Mouse (Mus musculus) CD4-positive helper T cell, adult 2 months (primary cell): ENCODE results near the gene Prkd3.

Source experiments
- DNase-seq: peaks from one replicate; pipeline ENCODE4 v3.0.0-alpha.2; 2012; ENCODE audit warnings: low read depth, missing footprints, low spot score

Gene Prkd3

GRCm38 (mm10) chr17:79020208-79020983, at the start of gene Prkd3:
Gene Prkd3 (minus strand): TSS chr17:79020816.
- DNase-seq: peak; percentile 73

GRCm38 (mm10) chr17:79069766-79070480, 49.3 kb upstream of the Prkd3 start:
- no peak for DNase-seq

- DNase-seq: no peak
These were observed 48.4 kb upstream of the Prkd3 start for GRCm38 (mm10) chr17:79069019-79069418.

GRCm38 (mm10) chr17:79068581-79068980, 48.0 kb upstream of the Prkd3 start:
- DNase-seq: no peak

GRCm38 (mm10) chr17:79064250-79064649, 43.6 kb upstream of the Prkd3 start:
- no peak for DNase-seq

- no peak for DNase-seq
These were observed 39.6 kb upstream of the Prkd3 start for GRCm38 (mm10) chr17:79060221-79060620.

- DNase-seq: no peak
These were observed 37.7 kb upstream of the Prkd3 start for GRCm38 (mm10) chr17:79058271-79058670.

- DNase-seq: peak; percentile 57
These were observed 31.6 kb upstream of the Prkd3 start for GRCm38 (mm10) chr17:79052088-79052812.

GRCm38 (mm10) chr17:79051606-79052005, 31.0 kb upstream of the Prkd3 start, which contains the start of gene Qpct:
Gene Qpct (plus strand): TSS chr17:79051906.
- no peak for DNase-seq

- DNase-seq: peak; percentile 27
These were observed 23.1 kb upstream of the Prkd3 start for GRCm38 (mm10) chr17:79043705-79044104.

GRCm38 (mm10) chr17:79039660-79040059, 19.0 kb upstream of the Prkd3 start:
- DNase-seq: no peak

GRCm38 (mm10) chr17:79032782-79033181, 12.2 kb upstream of the Prkd3 start:
- DNase-seq: no peak

GRCm38 (mm10) chr17:79031569-79031968, 11.0 kb upstream of the Prkd3 start:
- no peak for DNase-seq

GRCm38 (mm10) chr17:79029226-79029625, 8.6 kb upstream of the Prkd3 start:
- no peak for DNase-seq

- DNase-seq: no peak
These were observed 3.9 kb upstream of the Prkd3 start for GRCm38 (mm10) chr17:79024544-79024943.

- no peak for DNase-seq
These were observed 2.1 kb upstream of the Prkd3 start for GRCm38 (mm10) chr17:79022746-79023145.

GRCm38 (mm10) chr17:79020984-79021335, 344 bp upstream of the Prkd3 start:
- DNase-seq: no peak

GRCm38 (mm10) chr17:79019726-79020207, 849 bp downstream of the Prkd3 start:
- DNase-seq: peak; percentile 39

- no peak for DNase-seq
These were observed 2.2 kb downstream of the Prkd3 start for GRCm38 (mm10) chr17:79018422-79018821.

GRCm38 (mm10) chr17:79015831-79016230, 4.8 kb downstream of the Prkd3 start:
- peak; percentile 32 for DNase-seq

- DNase-seq: no peak
These were observed 5.5 kb downstream of the Prkd3 start for GRCm38 (mm10) chr17:79014911-79015685.
